Mouse (Mus musculus) CH12.LX (cell line): ENCODE measurements around the gene Ttc33. TPM values are rescaled to one million over a fixed set of nuclear protein-coding genes. Genes with fewer than 3 reads are reported as not detected.
A peak's percentile ranks its signal among the peaks of the same experiment; 100 is the strongest.

Source experiments
- DNase-seq: peaks from one replicate; pipeline ENCODE4 v3.0.0-alpha.2; 2013; ENCODE audit errors: extremely low read depth
- H3K27ac ChIP-seq: 2 replicates; pipeline ENCODE4 v1.5.1; 2012; ENCODE audit warnings: low read depth, mild to moderate bottlenecking, control low read depth, moderate library complexity; ENCODE audit not compliant: insufficient read depth
- H3K27me3 ChIP-seq: replicated peaks from 2 replicates; pipeline ENCODE3; 2012; ENCODE audit warnings: inconsistent platforms
- H3K36me3 ChIP-seq, 2 experiments: replicated peaks in 1 of 2; 2 replicates each; pipeline versions ENCODE3 to v1.6.1; 2012; ENCODE audit warnings: inconsistent platforms in 1 of 2, low read length in 1 of 2, mild to moderate bottlenecking in 1 of 2, mixed read lengths in 1 of 2, moderate library complexity in 1 of 2; ENCODE audit not compliant: control insufficient read depth in 1 of 2, insufficient read depth in 1 of 2
- H3K4me1 ChIP-seq, 2 experiments: 2 replicates each; pipeline ENCODE4 v1.6.1; 2012; ENCODE audit warnings: inconsistent platforms in 1 of 2, moderate library complexity in 1 of 2; ENCODE audit not compliant: insufficient read depth in 2 of 2, control insufficient read depth in 1 of 2
- H3K4me2 ChIP-seq: 2 replicates; pipeline ENCODE4 v1.6.1; 2012; ENCODE audit warnings: low read depth, mild to moderate bottlenecking, control low read depth; ENCODE audit not compliant: poor library complexity, insufficient read depth, severe bottlenecking
- H3K4me3 ChIP-seq, 3 experiments: fragments of 150-350 bp in 1 of 3; sonication (generic) in 1 of 3; replicated peaks in 1 of 3; 2 replicates each; pipeline versions ENCODE3 to v1.5.1; 2011 to 2012; ENCODE audit warnings: low read depth in 2 of 3, low read length in 2 of 3, mild to moderate bottlenecking in 2 of 3, moderate library complexity in 2 of 3, control low read depth in 1 of 3, improper control_type of control experiment in 1 of 3, inconsistent platforms in 1 of 3, mixed read lengths in 1 of 3; ENCODE audit not compliant: poor library complexity in 1 of 3
- H3K79me2 ChIP-seq: replicated peaks from 2 replicates; pipeline ENCODE4 v1.6.1; 2012; ENCODE audit warnings: mild to moderate bottlenecking, moderate library complexity; ENCODE audit not compliant: control insufficient read depth, poor library complexity, insufficient read depth, severe bottlenecking; ENCODE audit errors: extremely low read depth
- H3K9ac ChIP-seq: 2 replicates; pipeline ENCODE4 v1.6.1; 2012; ENCODE audit warnings: low read depth, mild to moderate bottlenecking, control low read depth, moderate library complexity; ENCODE audit not compliant: insufficient read depth
- H3K9me3 ChIP-seq: replicated peaks from 2 replicates; pipeline ENCODE3; 2012; ENCODE audit warnings: low read length, inconsistent platforms, mixed read lengths
- CHD1 ChIP-seq: IDR thresholded peaks from 2 replicates; pipeline ENCODE4 v1.6.1; 2012; ENCODE audit warnings: low read depth, low read length, improper control_type of control experiment, inconsistent platforms
- CHD2 ChIP-seq: IDR thresholded peaks from 2 replicates; pipeline ENCODE4 v1.6.1; 2011; ENCODE audit warnings: low read length, improper control_type of control experiment
- ELF1 ChIP-seq: IDR thresholded peaks from 2 replicates; pipeline ENCODE4 v1.6.1; 2014; ENCODE audit warnings: low read depth, mild to moderate bottlenecking, inconsistent platforms, low read length, improper control_type of control experiment
- EP300 ChIP-seq: IDR thresholded peaks from 2 replicates; pipeline ENCODE4 v1.6.1; 2011; ENCODE audit warnings: low read length, improper control_type of control experiment
- HCFC1 ChIP-seq: IDR thresholded peaks from 2 replicates; pipeline ENCODE4 v1.6.1; 2012; ENCODE audit warnings: low read depth, mild to moderate bottlenecking, inconsistent platforms, low read length, improper control_type of control experiment
- MAX ChIP-seq: IDR thresholded peaks from 2 replicates; pipeline ENCODE4 v1.6.1; 2011; ENCODE audit warnings: low read length, improper control_type of control experiment
- MAZ ChIP-seq: IDR thresholded peaks from 2 replicates; pipeline ENCODE4 v1.6.1; 2012; ENCODE audit warnings: low read depth, mild to moderate bottlenecking, inconsistent platforms, low read length, improper control_type of control experiment, moderate library complexity
- MEF2A ChIP-seq: IDR thresholded peaks from 2 replicates; pipeline ENCODE4 v1.6.1; 2014; ENCODE audit warnings: low read depth, mild to moderate bottlenecking, inconsistent platforms, low read length, improper control_type of control experiment, borderline replicate concordance
- MXI1 ChIP-seq: IDR thresholded peaks from 2 replicates; pipeline ENCODE4 v1.6.1; 2011; ENCODE audit warnings: mild to moderate bottlenecking, low read depth, low read length, improper control_type of control experiment
- NELFE ChIP-seq: IDR thresholded peaks from 2 replicates; pipeline ENCODE4 v1.6.1; 2011; ENCODE audit warnings: low read depth, low read length, improper control_type of control experiment
- NRF1 ChIP-seq: IDR thresholded peaks from 2 replicates; pipeline ENCODE4 v1.6.1; 2014; ENCODE audit warnings: low read depth, mild to moderate bottlenecking, inconsistent platforms, low read length, improper control_type of control experiment, moderate library complexity
- POLR2A ChIP-seq: IDR thresholded peaks from 2 replicates; pipeline ENCODE4 v1.6.1; 2011; ENCODE audit warnings: low read depth, mild to moderate bottlenecking, improper control_type of control experiment, low read length
- POLR2AphosphoS2 ChIP-seq: IDR thresholded peaks from 2 replicates; pipeline ENCODE4 v1.6.1; 2011; ENCODE audit warnings: low read depth, low read length, improper control_type of control experiment
- RCOR1 ChIP-seq: conservative IDR thresholded peaks from 2 replicates; pipeline ENCODE4 v1.6.1; 2012; ENCODE audit warnings: low read depth, mild to moderate bottlenecking, inconsistent platforms, low read length, improper control_type of control experiment
- SIN3A ChIP-seq: IDR thresholded peaks from 2 replicates; pipeline ENCODE4 v1.6.1; 2012; ENCODE audit warnings: low read length, improper control_type of control experiment, inconsistent platforms
- TBP ChIP-seq: conservative IDR thresholded peaks from 2 replicates; pipeline ENCODE4 v1.6.1; 2011; ENCODE audit warnings: low read depth, low read length, improper control_type of control experiment
- TCF12 ChIP-seq: IDR thresholded peaks from 2 replicates; pipeline ENCODE4 v1.6.1; 2014; ENCODE audit warnings: low read depth, mild to moderate bottlenecking, inconsistent platforms, low read length, improper control_type of control experiment
- USF2 ChIP-seq: conservative IDR thresholded peaks from 2 replicates; pipeline ENCODE4 v1.6.1; 2011; ENCODE audit warnings: low read depth, low read length, improper control_type of control experiment
- ZC3H11A ChIP-seq: IDR thresholded peaks from 2 replicates; pipeline ENCODE4 v1.6.1; 2012; ENCODE audit warnings: low read depth, mild to moderate bottlenecking, inconsistent platforms, low read length, improper control_type of control experiment
- ZMIZ1 ChIP-seq: IDR thresholded peaks from 2 replicates; pipeline ENCODE4 v1.6.1; 2012; ENCODE audit warnings: low read depth, mild to moderate bottlenecking, inconsistent platforms, low read length, improper control_type of control experiment
- ZNF384 ChIP-seq: IDR thresholded peaks from 2 replicates; pipeline ENCODE4 v1.6.1; 2012; ENCODE audit warnings: low read depth, low read length, improper control_type of control experiment, inconsistent platforms
- dilution Hi-C: fragments of 300-500 bp; cut with MboI; formaldehyde crosslinking; loops from 2 replicates; pipeline ENCODE4 v1.14.3; 2020; ENCODE audit warnings: low sequenced_read_pairs; ENCODE audit not compliant: extremely low pct_unique_long_range_greater_than_20kb, extremely low pct_ligation_motif_present
- in situ Hi-C: fragments of 300-500 bp; cut with MboI; formaldehyde crosslinking; loops from 3 replicates; pipeline ENCODE4 v1.14.3; 2019; ENCODE audit warnings: low sequenced_read_pairs, low pct_ligation_motif_present, low pct_unique_long_range_greater_than_20kb, mixed read lengths
- polyA plus RNA-seq: library from polyadenylated mRNA; unstranded; fragments of >175 nt; gene quantifications from 2 replicates; pipeline ENCODE4 v1.2.1, GENCODE M21; 2012; ENCODE audit warnings: low read depth; ENCODE audit not compliant: insufficient read length
- total RNA-seq, 2 experiments: library from RNA; depleted of rRNA; stranded (reverse); fragments of 300-350 nt in 1 of 2; fragments of >200 nt in 1 of 2; gene quantifications; 2 replicates each; pipeline ENCODE4 v1.2.3; 2012 to 2014

Ttc33 gene
- total and polyA plus RNA-seq, 3 experiments: 24.5 to 53.6 (median 34.8) TPM

DNA sequence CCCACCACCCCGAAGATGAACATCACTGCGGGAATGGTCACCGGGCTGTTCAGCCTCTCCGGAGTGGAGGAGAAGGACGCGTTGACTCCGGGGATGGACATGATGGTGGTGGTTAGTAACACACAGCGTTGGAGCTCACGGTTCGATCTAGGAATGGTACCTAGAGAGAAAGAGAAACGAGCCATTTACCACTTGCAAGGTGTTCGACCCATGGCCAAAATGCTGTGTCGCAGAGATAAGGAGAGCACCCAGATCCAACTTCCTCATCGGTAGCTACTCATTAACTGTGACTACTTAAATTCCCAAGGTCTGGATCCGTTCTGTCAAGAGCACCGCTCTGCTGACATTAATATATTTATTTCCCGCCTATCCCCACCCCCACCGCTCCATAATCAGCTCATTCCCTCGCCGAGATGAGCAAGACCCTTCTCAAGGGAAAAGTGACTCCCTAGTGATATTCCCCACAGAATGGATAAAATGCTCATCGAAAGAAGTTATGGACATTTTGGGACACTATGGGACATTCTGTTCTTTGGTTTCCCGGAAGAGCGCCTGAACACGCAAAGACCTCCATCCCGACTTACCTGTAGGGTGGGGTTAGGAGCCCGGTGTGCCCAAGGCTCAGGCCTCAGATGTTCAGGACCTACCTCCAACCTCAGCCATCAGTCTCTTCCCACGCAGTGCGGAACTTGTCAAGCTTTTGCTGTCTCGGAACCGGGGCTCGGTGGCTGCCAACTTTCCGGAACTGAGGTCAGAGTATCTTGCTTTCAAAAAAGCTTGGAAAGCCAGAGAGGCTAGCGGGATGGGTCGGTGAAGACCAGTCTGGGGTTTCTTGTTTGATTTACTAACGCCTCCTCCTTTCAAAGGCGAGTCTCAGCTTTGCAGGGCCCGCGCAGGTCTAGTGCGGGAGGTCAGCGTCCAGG lies 58.0 kb downstream of the Ttc33 start:
- dilution Hi-C loops: no loop called here
- DNase-seq: no peak
- TF ChIP-seq ZC3H11A (no peak), SIN3A (peak; percentile 12; the same call in 1 of the 2 replicates), MEF2A (no peak), NRF1 (peak; percentile 18; the same call in 1 of the 2 replicates), ZNF384 (no peak), CHD1 (0 out of 2 replicates have a peak, but pooled peaks have one; percentile 53)
- H3K4me1 ChIP-seq: peaks cover 8 to 39% of the 10 kb centered on the region in 2 experiments; a peak in 3 of 4 replicates
- no peaks in the 10 kb centered on the region for H3K27me3 ChIP-seq
- in situ Hi-C loops: loop anchor here (10.0 to 25.0 kb wide), 4 partner anchors 369 to 969 kb away; no protein-coding TSS in a partner anchor
- no peaks in the 10 kb centered on the region for H3K9me3 ChIP-seq
- H3K27ac ChIP-seq: peak overlapping the region; percentile 75; the same call in 1 of the 2 replicates
- H3K79me2 ChIP-seq: peaks cover 6% of the 10 kb centered on the region
- no peaks in the 10 kb centered on the region for H3K36me3 ChIP-seq
- H3K4me3 ChIP-seq: peak overlapping the region; percentile 49 to 81 (median 56)
- H3K4me2 ChIP-seq: peak overlapping the region; percentile 77
- H3K9ac ChIP-seq: peak overlapping the region; percentile 14; the same call in 1 of the 2 replicates

DNA sequence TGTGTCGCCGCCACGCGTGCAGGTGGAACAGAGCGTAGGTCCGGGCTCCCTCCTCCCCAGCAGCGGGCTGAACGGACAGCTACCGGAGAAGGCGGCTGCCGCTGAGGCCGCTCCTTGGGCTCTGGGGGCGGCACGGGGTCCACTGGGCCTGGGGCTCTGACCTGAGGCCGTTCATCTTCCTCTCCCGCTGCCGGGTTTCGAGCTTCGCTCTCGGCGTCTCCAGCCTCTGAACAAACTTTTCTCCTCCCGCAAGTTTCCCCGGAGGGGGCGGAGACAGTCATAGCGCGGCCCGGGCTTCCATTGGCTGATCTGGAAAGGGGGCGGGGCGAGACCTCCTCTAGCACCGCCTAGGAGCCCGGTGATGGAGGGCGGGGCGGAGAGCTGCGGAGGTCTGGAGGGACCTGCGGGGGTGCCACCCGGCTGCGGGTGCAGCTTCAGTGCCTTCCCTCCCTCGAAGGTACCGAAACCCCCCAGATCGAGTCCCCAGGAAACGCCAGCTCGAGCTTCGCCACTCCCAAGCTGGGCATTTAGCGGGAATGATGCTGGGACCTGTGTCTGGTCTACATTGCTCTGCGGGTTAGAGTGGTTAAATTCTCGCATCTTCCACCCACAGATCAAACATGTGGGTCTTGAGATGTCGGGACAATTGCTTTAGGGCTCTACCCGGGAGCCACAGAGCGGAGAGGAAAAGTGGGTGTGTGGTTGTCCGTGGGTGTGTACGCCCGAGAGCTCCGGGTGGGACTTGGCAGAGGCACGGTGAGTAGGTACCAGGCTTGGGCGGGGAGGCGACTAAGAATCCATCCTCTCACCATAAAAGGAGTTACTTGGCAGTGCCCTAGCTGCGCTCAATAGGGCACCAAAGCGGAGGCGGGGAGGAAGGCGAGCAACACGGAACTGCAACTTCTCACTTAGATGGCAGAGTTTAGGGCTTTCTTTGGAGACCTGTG lies 58.9 kb downstream of the Ttc33 start, which contains the start of gene Ptger4:
Gene Ptger4 (minus strand): TSS at position 229 of the 947 bp plus-strand sequence.
- dilution Hi-C loops (no loop called here), in situ Hi-C loops (loop anchor here (10.0 to 25.0 kb wide), 4 partner anchors 368 to 968 kb away; no protein-coding TSS in a partner anchor)
- Histone ChIP-seq H3K27me3 (no peaks in the 10 kb centered on the region), H3K4me1 (peaks cover 8 to 36% of the 10 kb centered on the region in 2 experiments; a peak in 2 of 4 replicates), H3K4me3 (peak within 1 kb of the TSS; percentile 49 to 81 (median 56))
- TF ChIP-seq MXI1 (peak; percentile 67), NELFE (peak; percentile 75), ZMIZ1 (peak; percentile 90), POLR2A (peak; percentile 88), RCOR1 (peak; percentile 36; the same call in 1 of the 2 replicates), SIN3A (peak; percentile 45; the same call in 1 of the 2 replicates), TCF12 (peak; percentile 75), EP300 (no peak), POLR2AphosphoS2 (peak; percentile 78; the same call in 1 of the 2 replicates), HCFC1 (0 out of 2 replicates have a peak, but pooled peaks have one; percentile 11), NRF1 (0 out of 2 replicates have a peak, but pooled peaks have one; percentile 0), CHD1 (peak; percentile 28; the same call in 1 of the 2 replicates), MAX (no peak), USF2 (no peak), ELF1 (peak; percentile 31), MAZ (peak; percentile 40; the same call in 1 of the 2 replicates), TBP (peak; percentile 70; the same call in 1 of the 2 replicates), CHD2 (no peak)
- TF ChIP-seq, all 38 proteins: peak for 14
- Histone ChIP-seq H3K9me3 (no peaks in the 10 kb centered on the region), H3K36me3 (no peaks in the 10 kb centered on the region), H3K4me2 (peak within 1 kb of the TSS; percentile 77), H3K9ac (peak within 1 kb of the TSS; percentile 14; the same call in 1 of the 2 replicates), H3K79me2 (peaks cover 5% of the 10 kb centered on the region), H3K27ac (no peak within 1 kb of the TSS)
- peak; percentile 93 for DNase-seq
